Mouse (Mus musculus) bone marrow macrophage, adult 2 months (primary cell): ENCODE results near the gene Trim41.

Source experiments
- CTCF ChIP-seq: IDR thresholded peaks from 2 replicates; pipeline ENCODE4 v1.5.1; 2012; ENCODE audit warnings: low read depth, mild to moderate bottlenecking, low read length, moderate library complexity
- POLR2A ChIP-seq: IDR thresholded peaks from 2 replicates; pipeline ENCODE4 v1.6.1; 2012; ENCODE audit warnings: mild to moderate bottlenecking, low read depth, low read length, borderline replicate concordance

- TF ChIP-seq POLR2A (no peak), CTCF (no peak)
Measured at GRCm38 (mm10) chr11:48844309-48844708, 27.2 kb upstream of the Trim41 start.
